Mouse (Mus musculus) adrenal gland, postnatal 25 days (tissue): ENCODE measurements at regions not wholly inside any gene's neighbourhood (a gene's known extent, or its start where the extent isn't known, plus 50 kb on each side); places are given as distances from the start of the nearest gene placed in this dataset.
"Not testable (repeated sequence)": the region's sequence is repeated elsewhere in the genome, so short reads cannot be mapped to it uniquely, and the experiment has no call there.

Source experiments
- DNase-seq: peaks from one replicate; pipeline ENCODE4 v3.0.0; 2021; ENCODE audit warnings: mixed read lengths

DNA sequence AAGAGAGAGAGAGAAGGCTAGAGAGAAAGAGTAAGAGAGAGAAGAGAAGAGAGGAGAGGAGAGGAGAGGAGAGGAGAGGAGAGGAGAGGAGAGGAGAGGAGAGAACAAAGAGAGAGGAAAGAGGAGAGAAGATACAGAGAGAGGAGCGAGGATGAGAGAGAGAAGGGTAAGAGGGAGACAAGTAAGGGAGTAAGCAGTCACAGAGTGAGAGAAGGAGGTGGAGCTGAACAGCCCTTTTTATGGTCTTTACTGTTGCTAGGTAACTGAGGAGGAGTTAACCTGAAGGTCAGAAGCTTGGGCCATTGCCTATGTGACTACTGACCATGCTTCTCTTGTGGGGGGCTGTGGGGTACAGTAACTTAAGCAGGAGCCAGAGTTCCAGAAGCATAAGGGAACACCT is 430.2 kb downstream of the 1190002N15Rik start:
- DNase-seq, result not testable (repeated sequence)

DNA sequence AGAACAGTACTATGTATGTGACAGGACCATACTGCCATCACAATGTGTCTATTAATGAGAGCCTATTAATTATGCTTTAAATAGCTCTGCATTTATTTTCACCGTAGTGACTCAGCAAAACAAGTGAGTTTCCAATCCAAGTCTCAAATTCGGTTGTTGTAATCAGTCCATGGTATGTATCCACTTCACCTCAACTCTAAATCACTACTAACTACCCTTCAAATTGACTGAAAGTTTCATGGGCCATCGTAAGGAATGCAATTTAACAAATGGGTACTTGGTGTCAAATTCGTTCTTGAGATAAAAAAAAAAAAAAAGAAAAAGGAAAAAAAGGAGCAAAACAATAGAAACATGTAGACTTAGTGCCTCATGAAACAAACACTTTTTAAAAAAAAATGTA is 433.2 kb downstream of the 1190002N15Rik start:
- no peak for DNase-seq

DNA sequence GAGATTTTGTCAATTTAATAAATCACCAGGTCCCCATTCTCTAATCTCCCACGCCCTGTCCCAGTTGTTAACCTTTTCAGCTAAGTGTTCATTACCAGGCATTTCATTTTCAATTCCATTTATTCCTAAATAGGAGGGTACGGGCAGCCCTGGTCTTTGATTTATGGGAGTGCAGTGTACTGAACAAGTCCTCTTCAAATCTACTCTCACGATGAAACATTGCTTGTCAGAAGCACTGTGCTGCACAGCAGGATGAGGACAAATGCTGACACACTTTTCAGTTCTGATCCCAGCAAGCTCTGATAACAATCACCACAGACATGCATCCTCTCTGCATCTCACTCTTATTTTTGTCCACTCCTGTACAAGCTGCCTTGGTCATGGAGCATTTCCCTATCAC is 435.9 kb downstream of the 1190002N15Rik start:
- DNase-seq, result no peak

DNA sequence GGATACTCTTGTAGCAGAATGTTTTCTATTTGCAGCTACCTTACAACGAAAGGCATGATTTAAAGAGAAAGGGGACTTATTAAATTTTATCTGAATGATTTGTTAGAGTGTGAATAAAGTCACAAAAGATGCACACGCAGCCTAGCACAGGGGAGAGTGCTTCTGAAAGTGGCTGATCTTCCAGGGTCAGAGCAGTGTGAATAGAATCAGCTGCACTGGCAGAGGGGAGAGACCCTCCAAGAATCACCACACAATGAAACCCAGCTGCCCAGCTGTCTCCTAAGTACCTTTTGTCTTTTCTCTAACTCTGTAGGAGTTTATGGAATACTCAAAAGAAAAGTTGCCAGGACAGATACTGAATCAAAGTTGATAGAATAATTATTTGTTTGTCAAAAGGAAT is 443.1 kb downstream of the 1190002N15Rik start:
- DNase-seq, result no peak

DNA sequence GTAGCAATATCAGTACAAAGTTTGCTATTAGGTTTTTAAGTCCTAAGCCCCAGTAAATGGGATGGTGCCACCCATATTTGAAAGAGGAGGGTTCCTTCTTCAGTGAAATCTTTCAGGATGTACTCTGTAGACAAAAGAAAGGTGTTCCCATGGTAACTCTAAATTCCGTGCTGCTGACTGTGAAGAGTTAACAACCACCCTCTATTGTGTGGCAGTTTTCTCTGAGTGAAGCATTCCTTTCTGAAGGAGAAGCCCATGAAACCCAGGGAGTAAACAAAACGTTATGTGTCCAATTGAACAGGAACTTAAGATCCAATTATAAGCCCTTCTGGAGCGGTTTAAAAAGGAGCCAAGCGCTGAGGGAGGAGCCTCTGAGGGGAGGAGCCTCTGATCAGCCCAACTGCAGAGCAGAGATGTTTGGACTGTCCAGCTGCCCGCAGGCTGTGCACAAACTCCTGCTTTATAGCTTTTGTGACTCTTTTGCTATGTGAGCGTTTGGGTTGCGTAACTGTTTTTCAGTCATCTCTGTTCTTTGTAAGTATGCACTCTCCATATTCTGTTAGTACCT is 446.1 kb downstream of the 1190002N15Rik start:
- no peak for DNase-seq

DNA sequence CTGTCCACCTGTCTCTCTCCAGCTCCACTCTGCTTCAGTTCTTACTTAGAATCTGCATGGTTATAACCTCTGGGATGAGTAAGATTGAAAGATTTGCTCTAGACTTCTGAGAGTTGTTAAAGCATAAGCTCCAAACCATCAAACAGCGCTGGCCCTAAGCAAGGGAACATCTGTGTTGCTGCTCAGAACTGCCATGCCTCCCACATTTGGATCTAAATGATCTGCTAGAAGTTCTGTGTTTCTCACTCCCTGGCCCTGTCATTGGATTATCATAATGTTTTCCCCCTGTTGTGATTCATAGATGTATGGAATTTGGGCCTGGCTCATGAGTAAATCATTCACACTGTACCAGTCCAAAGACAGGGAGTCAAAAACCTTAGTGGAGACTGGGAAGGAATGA is 448.1 kb downstream of the 1190002N15Rik start:
- no peak for DNase-seq

DNA sequence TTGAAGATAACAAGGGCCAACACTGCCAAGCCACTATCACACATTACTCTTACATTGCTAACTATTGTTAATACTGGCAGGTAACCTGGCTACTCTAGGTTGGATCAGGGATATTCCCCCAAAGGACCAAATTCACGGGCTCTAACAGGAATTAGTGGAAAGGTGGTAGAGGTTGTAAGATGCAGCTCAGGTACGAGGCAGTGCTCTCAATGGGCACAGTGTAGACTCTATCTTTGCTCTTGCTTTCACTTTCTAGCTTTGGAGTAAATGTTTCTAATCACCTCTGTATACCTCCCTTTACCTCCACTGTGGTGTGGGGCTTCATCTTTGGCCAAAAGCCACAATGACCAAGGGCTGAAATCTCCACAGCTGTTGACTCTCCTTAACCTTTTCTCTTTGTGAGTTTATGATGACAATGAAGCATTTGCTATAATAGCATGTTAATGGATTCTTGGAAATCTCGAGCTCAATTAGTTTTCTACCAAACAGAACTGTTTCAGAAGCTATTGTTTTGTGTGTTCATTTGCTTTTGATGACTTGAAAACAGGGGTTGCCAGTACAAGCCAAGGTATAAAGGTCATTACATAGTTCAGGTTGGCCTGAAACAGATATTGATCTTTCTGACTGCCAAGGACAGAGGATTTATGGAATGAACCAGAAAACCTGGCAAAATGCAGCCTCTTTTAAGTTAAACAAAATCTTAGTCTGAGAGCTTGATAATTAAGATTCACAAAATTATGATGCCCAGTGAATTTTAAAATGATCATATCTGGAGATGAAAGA is 454.1 kb downstream of the 1190002N15Rik start:
- DNase-seq, result no peak

DNA sequence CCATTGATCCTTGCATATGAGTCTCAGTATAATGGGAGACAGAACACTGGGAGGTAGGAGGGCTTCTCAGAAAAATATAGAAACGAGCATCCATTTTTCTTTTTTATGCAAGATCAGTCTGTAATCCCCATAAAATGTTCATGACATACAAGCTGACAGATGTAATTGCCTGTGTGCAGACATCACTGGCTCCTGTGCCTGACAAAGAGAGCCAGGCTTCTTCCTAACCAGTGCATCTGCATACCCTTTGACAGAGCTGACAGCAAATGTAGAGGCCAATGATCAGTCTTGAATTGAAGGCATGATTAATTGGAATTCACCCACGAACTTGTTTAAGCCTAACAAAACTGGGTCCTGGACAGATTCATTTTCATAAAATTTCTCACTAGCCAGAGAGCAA is 463.0 kb downstream of the 1190002N15Rik start:
- no peak for DNase-seq

DNA sequence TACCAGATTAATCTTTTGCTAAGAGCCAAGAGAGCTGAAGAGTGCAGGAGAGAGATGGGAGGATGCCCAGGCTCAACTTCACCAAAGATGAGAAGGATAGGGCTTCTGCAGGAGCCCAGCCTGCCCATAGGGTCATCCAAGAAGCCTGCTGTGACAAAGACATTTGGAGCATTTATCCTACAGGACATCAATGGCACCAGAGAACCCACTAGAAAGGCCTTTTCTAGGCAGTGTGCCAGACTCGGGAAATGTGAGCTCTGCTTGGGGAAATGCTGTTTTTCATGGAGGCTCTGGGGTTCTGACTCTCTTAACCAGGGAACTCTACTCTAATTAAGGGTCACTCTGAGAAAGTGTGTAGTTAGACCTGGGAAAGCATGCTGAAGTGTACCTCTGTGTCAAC is 470.8 kb downstream of the 1190002N15Rik start:
- no peak for DNase-seq

DNA sequence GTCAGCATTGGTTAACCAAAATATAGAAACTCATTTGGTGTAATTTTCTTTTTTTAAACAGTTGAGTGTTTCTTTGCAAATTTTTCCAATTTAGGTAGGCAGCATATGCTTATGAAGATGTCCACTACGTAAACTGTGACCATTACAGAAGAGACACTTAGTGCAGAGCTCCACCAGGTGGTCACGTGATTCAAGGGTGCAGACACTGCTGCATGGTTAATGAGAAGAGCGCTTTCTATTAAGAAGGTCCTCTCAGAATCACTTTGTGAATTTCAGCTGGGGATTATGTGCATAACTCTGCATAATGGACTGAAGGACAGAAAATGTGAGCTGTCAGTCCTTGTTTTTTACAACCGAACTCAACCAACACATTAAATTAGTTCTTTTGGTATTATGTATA is 484.7 kb downstream of the 1190002N15Rik start:
- DNase-seq, result no peak

DNA sequence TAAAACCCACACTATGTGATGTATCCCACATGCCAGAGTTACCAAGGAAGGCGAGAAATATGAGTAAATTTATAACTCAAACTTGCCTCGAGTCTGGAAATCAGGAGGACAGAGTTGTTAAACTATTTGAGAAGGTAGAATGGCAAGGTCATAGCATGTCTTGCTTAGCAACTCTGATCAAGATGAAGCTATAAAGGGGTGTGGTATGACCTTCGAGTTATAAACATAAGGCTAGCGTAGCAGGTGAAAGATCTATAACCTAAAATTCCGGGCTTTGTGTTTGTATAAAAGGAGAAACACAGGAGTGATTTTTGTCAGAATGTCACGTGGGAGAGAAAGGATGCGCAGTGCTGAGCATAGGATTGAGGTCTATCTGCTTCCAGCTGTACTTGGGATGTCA is 490.0 kb downstream of the 1190002N15Rik start:
- no peak for DNase-seq

DNA sequence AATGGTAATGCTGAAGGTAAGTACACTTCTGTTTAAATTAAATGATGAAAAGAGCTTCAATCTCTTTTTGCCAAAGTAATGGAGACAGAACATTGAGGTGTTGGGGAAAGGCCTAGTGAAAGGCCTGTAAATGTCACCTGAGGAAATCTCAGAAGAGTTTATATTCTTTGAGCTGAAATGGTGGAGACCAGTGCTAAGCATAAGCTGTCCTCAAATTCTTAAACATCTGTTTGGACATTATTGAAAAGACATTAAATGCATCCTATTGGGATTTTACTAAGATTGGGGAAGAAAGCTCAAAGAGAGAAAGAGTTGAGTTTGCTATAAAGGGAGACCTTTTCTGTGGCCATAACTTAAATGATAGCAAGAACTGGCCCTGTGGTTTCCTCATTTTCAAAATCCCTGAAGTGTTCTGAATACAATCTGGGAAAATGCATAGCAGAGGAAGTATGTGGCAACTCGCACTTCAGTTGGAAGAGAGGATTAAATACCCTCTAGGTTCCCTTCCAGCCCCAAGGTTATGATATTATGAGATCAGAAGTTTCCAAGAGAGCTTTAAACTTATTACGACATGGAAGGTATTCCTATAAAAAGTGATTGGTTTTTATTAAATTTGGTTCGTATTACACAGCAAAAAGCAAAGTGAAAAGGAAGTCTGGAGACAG is 492.3 kb downstream of the 1190002N15Rik start:
- no peak for DNase-seq

DNA sequence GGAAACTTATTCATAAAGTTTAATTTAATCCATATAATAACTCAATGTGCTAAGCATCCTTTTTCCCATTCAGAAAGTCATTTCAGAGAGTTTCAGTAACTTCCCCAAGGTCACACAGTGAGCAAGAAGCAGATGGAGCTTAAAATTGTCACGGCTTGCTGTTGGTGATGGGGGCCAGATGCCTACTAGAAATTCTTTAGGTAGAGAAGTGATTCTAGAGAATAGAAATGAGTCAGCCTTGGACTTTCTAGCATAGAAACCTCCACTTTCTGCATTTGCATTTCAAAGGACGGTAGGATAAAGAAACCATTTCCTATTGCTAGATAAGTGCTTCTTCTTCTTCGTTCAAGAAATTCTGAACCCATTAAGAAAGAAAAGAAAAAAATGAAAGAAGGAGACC is 514.1 kb downstream of the 1190002N15Rik start:
- DNase-seq, result no peak

DNA sequence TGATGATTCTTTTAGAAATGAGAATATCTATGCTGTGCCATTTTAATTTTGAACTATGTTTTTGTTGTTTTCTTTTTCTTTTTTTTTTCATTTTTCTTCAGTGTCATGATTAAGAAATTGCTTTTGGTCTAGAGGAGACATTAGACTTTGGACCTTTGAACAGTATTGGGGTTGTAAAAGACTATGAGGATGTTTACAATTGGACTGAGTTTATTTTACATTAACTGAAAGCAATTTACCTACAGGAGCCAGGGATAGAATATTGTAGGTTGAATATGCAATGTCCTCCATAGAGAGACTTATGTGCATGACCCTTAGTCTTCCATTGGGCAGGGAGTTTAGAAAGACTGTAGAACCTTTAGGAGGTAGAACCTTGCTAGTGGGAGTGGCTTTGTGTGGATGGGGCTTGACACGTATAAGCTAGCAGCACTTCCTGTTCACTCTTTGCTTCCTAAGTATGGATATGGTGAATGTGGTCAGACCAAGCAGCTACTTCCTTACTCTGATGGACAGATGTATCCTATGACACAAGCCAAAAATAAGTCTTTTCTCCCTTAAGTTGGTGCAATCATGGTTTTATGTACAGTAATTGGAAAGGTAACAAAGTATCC is 516.5 kb downstream of the 1190002N15Rik start:
- DNase-seq, result no peak

DNA sequence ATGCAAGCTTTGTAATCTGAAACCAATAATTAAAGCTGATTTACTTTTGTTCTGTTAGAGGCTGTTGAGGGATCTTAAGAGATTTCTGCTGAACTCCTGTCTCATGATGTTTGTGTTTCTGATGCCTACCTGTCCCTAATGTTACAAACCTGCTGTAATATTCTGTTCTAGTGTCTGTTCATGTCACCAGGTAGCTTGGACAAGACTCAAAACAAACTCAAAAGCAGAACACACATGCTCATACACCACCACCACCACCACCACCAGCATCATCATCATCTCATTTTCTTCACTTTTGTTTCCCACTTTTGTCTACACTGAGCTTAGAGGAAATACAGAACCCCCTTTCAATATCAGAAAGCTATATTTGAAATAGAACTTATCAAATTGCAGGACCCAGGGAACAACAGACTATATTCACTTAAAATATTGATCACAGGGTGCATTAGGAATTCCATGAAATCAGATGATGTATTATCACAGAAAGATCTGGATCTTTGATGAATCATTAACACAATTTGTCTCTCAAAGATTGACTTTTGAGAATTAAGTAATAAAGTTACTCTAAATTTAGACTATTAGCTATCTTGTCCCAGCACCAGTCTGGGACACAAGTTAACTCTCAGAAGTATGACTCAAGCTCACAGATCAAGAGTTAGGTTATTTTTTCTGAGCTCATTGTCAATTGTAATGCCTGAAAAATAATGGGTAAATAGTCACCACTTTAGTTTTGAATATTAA is 521.0 kb downstream of the 1190002N15Rik start:
- DNase-seq, result no peak

DNA sequence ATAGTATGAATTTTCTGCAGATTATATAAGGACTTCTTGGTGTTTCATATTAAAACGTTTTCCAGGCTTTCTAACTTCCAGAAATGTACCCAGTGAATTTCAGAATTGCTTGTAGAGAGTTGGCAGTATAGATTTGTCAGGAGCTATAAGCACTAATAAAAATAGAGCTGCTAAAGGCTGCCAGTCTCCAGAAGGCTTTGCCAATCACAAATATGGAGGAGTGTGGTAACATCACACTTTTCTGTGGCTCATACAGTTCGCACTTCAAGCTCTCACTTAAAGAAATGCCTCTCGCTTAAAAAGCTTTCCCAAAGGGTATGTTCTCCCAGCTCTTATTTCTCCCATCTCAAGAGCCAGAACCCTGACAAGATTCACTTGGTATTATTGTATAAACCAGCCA is 545.7 kb downstream of the 1190002N15Rik start:
- no peak for DNase-seq

DNA sequence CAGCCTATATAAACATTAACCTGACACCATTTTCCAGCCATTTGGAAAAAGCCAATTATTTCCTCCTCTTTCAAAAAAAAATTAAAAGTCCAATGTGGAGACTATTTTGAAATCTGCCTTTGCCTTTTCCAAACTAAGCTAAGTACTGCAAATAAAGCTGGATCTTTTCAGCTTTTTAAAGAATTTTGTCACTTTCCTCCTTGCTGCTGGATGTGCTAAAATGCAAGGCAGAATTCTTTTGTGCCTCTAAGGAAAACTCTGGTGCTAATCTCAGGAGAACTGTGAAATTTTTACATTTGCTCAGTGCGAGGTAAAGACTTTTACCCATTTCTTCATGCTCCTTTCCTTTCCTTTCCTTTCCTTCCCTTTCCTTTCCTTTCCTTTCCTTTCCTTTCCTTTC is 546.7 kb downstream of the 1190002N15Rik start:
- no peak for DNase-seq

DNA sequence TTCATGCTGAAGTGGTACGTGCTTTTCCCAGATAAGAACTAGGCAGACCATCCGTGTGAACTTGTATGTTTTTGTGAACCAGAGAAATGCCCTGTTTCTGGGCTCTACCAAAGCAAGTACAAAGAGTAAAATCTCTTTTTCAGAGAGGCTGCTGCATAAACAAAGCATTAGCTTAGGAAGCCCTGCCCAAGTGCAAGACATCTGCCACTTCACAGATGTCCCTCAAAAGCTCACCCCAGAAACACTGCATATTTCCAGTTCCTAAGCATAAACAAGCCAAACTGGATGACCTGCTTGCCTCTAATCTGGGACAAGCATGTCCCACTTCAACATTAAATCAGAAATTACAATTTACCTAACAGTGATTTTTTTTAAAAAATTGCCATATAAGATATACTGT is 556.7 kb downstream of the 1190002N15Rik start:
- no peak for DNase-seq

DNA sequence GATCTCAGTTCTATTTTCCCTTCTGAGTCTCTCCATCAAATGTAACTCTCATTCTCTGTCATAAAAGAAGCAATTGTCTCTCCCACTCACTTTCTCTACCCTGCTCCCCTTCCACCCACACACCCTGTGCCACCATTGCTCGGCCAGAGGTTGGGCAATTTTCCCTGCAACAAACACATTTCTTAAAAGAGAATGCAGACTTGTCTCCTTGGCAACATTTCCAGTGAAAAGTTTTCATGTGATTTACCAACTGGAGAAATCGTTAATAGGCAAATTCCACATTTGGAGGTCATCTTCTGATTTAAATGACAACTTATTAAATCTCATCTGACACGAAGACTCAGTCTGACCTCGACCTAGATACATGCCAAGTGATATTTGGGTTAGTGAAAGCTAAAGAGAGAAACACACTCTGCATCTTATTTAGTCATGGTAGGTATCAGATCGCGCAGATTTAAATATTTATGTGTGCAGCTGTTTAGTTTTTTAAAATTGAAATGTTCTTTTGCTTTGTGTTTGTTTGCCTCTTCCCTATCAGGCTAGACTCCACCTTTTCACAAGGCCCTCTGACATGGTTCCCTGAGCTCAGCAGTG is 568.1 kb downstream of the 1190002N15Rik start:
- peak; percentile 4 for DNase-seq

DNA sequence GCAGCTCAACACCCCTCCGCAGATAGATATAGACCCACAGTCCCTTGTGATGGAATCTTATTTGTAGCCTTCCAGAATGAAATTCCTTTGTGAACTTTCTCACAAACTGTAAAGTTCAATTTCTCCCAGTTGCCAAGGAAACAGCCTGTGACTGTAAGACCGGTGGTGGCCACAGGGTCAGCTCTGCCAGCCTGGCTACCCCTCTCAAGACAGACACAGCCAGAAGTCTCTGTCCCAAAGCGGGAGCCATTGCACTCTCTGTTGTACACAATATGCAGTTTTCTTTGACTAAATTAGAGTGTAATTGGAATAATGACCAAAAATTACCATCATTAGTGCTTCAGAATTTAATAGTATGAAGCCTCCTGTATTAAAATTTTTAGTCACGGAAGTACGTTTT is 568.8 kb downstream of the 1190002N15Rik start:
- no peak for DNase-seq

DNA sequence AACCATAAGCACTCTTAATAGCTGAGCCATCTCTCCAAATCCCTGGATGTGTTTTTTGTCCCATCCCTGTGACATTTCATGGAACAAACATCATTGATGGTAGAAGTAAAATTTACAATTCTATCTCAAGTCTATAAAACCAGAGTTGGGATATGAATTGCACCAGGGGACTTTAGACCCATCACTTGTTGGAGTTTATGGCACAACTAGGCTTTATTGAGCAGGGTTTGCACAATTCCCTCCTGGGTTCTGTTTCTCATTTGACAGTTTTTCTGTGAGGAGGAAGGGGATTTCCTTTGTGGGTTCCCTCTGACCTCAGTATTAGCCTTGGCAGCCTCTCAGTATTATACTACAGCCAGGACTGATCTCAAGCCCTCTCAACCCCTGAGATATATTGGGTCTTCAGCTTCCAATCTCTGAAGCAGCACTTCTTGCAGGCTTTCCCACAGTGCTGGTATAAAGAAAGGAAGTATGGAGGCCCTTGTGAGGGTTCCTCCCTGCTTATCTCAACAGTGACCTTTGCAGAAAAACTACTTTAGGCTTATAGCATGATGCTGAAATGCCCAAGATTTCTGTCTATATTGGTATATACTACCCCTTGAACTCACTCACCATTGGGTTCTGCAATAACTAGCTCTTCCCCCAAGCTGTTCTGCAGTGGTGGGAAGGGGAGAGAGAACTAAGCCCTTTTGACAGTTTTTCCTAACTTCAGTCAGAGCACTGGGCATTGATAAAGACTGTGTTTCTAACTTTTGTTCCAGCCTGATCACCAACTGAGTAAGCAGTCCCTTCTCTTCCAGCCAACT is 582.4 kb downstream of the 1190002N15Rik start:
- DNase-seq, result no peak
